Mouse (Mus musculus): ENCODE data around the gene Spon1. TPM values are rescaled to one million over a fixed set of nuclear protein-coding genes. Genes with fewer than 3 reads are reported as not detected.

Spon1 gene
- polyA plus RNA-seq, 1 experiment from 2014 or later: 13.9 TPM

- WGBS: 34% methylated on average over 6 of the region's 6 CpGs
- Histone ChIP-seq H3K4me3 (ENCODE audit: low read length) (no peak overlapping the region), H3K9me3 (ENCODE audit: control insufficient read depth, low read length) (no peaks in the 10 kb centered on the region), H3K36me3 (ENCODE audit: control insufficient read depth, insufficient read depth, low read length) (no peaks in the 10 kb centered on the region), H3K9ac (ENCODE audit: low read length) (no peak overlapping the region), H3K4me2 (ENCODE audit: low read depth, low read length) (no peak overlapping the region), H3K4me1 (replicated peaks; ENCODE audit: control insufficient read depth, insufficient read depth, low read length) (peaks cover 22% of the 10 kb centered on the region), H3K27me3 (ENCODE audit: control insufficient read depth, insufficient read depth, low read depth, low read length) (no peaks in the 10 kb centered on the region), H3K27ac (ENCODE audit: low read length) (no peak overlapping the region)
- no peak for ATAC-seq (ENCODE audit: low read depth)
Measured at GRCm38 (mm10) chr7:114087341-114087740, 321.5 kb downstream of the Spon1 start.

DNA sequence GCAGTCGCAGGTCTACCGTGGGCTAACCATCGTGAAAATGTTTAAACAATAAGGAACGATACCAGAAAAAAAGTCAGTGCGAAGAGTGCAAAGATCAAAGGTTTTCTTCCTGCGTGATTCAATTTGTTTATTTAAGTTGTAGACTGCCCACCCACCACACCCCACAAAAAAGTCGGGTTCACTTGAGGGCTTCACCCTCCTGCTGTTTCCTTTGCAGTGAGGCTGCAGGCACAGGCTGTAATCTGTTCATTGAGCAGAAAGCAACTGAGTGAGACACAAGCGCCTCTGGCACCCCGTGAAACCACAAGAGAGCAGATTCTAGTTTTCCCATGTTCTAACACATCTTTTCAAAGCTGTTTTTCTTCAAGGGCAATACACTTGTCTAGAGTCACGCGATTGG is 322.2 kb downstream of the Spon1 start:
- no peak for ATAC-seq (ENCODE audit: low read depth)
- no peaks in the 10 kb centered on the region for H3K27me3 ChIP-seq (ENCODE audit: control insufficient read depth, insufficient read depth, low read depth, low read length)
- H3K27ac ChIP-seq (ENCODE audit: low read length): no peak overlapping the region
- no peak overlapping the region for H3K4me2 ChIP-seq (ENCODE audit: low read depth, low read length)
- H3K9ac ChIP-seq (ENCODE audit: low read length): no peak overlapping the region
- WGBS: 21% methylated on average over 11 of the region's 11 CpGs
- no peak overlapping the region for H3K4me3 ChIP-seq (ENCODE audit: low read length)
- no peaks in the 10 kb centered on the region for H3K36me3 ChIP-seq (ENCODE audit: control insufficient read depth, insufficient read depth, low read length)
- peaks cover 22% of the 10 kb centered on the region for H3K4me1 ChIP-seq (replicated peaks; ENCODE audit: control insufficient read depth, insufficient read depth, low read length)
- H3K9me3 ChIP-seq (ENCODE audit: control insufficient read depth, low read length): no peaks in the 10 kb centered on the region

DNA sequence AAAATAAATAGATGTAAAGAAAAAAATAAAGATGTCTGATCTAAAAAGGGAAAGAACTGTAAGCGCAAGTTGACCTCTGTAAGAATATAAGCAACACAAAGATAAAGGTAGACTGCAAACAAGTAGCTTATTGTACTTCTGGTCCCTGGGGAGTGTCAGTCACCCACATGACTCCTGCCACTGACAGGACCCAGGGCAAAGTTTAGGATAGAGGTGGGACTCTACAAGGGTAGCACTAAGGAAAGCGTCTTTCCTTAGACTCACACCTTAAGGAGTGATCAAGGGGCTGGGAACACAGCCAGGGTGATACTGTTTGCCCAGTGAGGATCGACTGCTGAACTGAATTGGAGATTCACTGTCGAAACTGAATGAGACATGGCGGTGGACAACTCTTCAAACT is 323.1 kb downstream of the Spon1 start:
- no peak overlapping the region for H3K9ac ChIP-seq (ENCODE audit: low read length)
- WGBS: 57% methylated on average over 5 of the region's 5 CpGs
- no peaks in the 10 kb centered on the region for H3K9me3 ChIP-seq (ENCODE audit: control insufficient read depth, low read length)
- H3K36me3 ChIP-seq (ENCODE audit: control insufficient read depth, insufficient read depth, low read length): no peaks in the 10 kb centered on the region
- no peaks in the 10 kb centered on the region for H3K27me3 ChIP-seq (ENCODE audit: control insufficient read depth, insufficient read depth, low read depth, low read length)
- peaks cover 22% of the 10 kb centered on the region for H3K4me1 ChIP-seq (replicated peaks; ENCODE audit: control insufficient read depth, insufficient read depth, low read length)
- no peak overlapping the region for H3K27ac ChIP-seq (ENCODE audit: low read length)
- no peak overlapping the region for H3K4me2 ChIP-seq (ENCODE audit: low read depth, low read length)
- H3K4me3 ChIP-seq (ENCODE audit: low read length): no peak overlapping the region
- no peak for ATAC-seq (ENCODE audit: low read depth)

GRCm38 (mm10) chr7:114090231-114090630 is 324.4 kb downstream of the Spon1 start:
- H3K4me3 ChIP-seq (ENCODE audit: low read length): no peak overlapping the region
- H3K27ac ChIP-seq (ENCODE audit: low read length): no peak overlapping the region
- ATAC-seq (ENCODE audit: low read depth): no peak
- WGBS: 89% methylated on average over 3 of the region's 3 CpGs
- peaks cover 28% of the 10 kb centered on the region for H3K4me1 ChIP-seq (replicated peaks; ENCODE audit: control insufficient read depth, insufficient read depth, low read length)
- H3K36me3 ChIP-seq (ENCODE audit: control insufficient read depth, insufficient read depth, low read length): no peaks in the 10 kb centered on the region
- no peaks in the 10 kb centered on the region for H3K9me3 ChIP-seq (ENCODE audit: control insufficient read depth, low read length)
- H3K4me2 ChIP-seq (ENCODE audit: low read depth, low read length): no peak overlapping the region
- H3K27me3 ChIP-seq (ENCODE audit: control insufficient read depth, insufficient read depth, low read depth, low read length): no peaks in the 10 kb centered on the region
- H3K9ac ChIP-seq (ENCODE audit: low read length): no peak overlapping the region

DNA sequence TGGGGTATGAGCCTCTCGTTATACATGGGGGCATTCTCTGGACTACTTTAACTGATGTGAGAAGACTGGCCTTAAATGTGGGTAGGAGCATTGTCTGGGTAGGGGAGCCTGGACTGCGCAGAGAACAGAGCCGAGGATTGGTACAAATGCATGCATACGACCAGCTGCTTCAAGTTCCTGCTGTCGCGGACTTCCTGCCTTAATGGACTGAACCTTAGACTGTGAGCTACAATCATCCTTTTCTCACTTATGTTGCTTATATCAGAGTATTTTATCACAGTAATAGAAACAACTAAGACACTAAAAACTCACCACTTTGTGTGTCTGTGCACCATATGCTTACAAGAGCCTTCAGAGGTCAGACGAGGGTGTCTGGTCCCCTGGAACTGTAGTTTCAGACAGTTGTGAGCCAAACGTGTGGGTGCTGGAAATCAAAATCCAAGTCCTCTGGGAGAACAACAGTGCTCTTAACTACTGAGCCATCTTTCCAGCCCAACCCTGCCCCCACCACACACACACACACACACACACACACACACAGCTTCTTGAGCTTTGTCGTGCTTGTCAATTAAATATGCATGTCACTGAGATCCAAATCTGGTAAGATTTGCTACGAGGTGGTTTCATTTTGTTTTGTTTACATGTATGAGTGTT is 325.2 kb downstream of the Spon1 start:
- H3K4me2 ChIP-seq (ENCODE audit: low read depth, low read length): no peak overlapping the region
- H3K27ac ChIP-seq (ENCODE audit: low read length): no peak overlapping the region
- no peaks in the 10 kb centered on the region for H3K27me3 ChIP-seq (ENCODE audit: control insufficient read depth, insufficient read depth, low read depth, low read length)
- no peaks in the 10 kb centered on the region for H3K36me3 ChIP-seq (ENCODE audit: control insufficient read depth, insufficient read depth, low read length)
- H3K9me3 ChIP-seq (ENCODE audit: control insufficient read depth, low read length): no peaks in the 10 kb centered on the region
- H3K4me3 ChIP-seq (ENCODE audit: low read length): no peak overlapping the region
- ATAC-seq (ENCODE audit: low read depth): no peak
- 63% methylated on average over 10 of the region's 10 CpGs for WGBS
- H3K9ac ChIP-seq (ENCODE audit: low read length): no peak overlapping the region
- peaks cover 30% of the 10 kb centered on the region for H3K4me1 ChIP-seq (replicated peaks; ENCODE audit: control insufficient read depth, insufficient read depth, low read length)
